In the genomic region with DNA sequence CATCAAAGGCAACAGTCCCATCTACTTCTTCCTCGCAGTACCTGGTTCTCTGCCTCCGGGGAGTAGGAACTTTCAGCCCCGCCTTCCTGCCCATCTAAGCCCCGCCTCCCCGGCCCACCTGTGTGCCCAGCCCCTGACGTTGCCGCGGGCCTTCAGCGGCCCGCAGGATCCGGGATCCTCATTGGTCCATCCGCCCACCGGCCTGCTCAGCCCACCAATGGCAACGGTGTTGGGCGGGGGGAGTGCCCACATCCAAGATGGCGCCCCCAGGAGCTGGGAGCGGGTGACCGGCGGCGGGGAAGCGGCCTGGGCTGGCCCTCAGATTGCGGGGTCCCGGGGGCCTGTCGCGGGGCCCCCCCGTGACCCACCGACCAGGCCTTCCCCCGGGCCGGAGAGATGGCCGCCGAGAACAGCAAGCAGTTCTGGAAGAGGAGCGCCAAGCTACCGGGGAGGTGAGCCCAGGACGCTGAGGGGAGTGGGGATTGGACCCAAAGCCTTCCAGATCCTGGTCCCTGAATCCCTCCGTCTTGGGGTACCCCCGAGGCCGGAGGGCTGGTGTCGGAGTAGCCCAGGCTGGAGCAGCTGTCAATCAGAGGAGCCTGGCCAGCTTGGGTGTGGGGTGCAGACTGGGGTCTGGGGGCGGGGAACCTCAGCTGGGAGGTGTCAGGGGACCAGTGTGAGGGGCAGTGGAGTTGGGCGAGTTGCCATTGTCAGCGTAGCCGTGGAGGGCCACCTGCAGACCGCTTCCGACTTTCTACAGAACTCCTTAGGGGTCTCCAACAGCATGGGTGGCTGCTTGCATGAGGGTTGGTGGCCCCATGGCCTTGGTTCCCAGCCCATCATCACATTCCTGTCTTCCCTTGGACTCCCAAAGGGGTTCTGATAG, we compare ENCODE assay signal across 8 mouse cellular contexts. TPM values are rescaled to one million over a fixed set of nuclear protein-coding genes. Genes with fewer than 3 reads are reported as not detected.
DNase-seq lines count a peak whose midpoint lies in the region; ATAC-seq lines count a peak whose summit lies in the region.

TSS of gene Gm17657 (minus strand) at position 96 of the 886 bp plus-strand sequence.
TSS of gene Tbc1d22b (plus strand) at position 243 of the 886 bp plus-strand sequence.

- WGBS in hindbrain, embryonic 11.5 days: 1% methylated on average over 34 of the region's 44 CpGs

- H3K4me3 ChIP-seq in hindbrain, embryonic 11.5 days (ENCODE audit: low read depth, low read length): peak within 1 kb of the TSS; percentile 89

- peak within 1 kb of the TSS; percentile 81 for H3K4me2 ChIP-seq in hindbrain, embryonic 11.5 days (replicated peaks; ENCODE audit: low read depth, low read length)

- H3K9ac ChIP-seq in hindbrain, embryonic 11.5 days (ENCODE audit: low read depth, low read length): peak within 1 kb of the TSS; percentile 87

- peak; percentile 82 for DNase-seq in MEL-GATA-1-ER (ENCODE audit: extremely low read depth, low read depth)
- peak; percentile 96 for DNase-seq in cerebellum, adult 8-10 months
- peak; percentile 93 for DNase-seq in hindbrain, embryonic 11.5 days (ENCODE audit: low spot score)
- DNase-seq in layer of hippocampus, postnatal 10 days (ENCODE audit: low spot score in 2 of 2): peak; percentile 90 to 94
- peak; percentile 96 for DNase-seq in lung, postnatal 10 days
- DNase-seq in ovary, postnatal 36 days (ENCODE audit: low spot score): peak; percentile 92
- peak; percentile 98 for DNase-seq in thymus, postnatal 25 days

- no peaks in the 10 kb centered on the region for H3K9me3 ChIP-seq in hindbrain, embryonic 11.5 days (ENCODE audit: control insufficient read depth, low read length)

- H3K36me3 ChIP-seq in hindbrain, embryonic 11.5 days (ENCODE audit: control insufficient read depth, insufficient read depth, low read length): no peaks in the 10 kb centered on the region

- peak within 1 kb of the TSS; percentile 2; the same call in 1 of the 2 replicates for H3K27ac ChIP-seq in hindbrain, embryonic 11.5 days (ENCODE audit: low read depth, low read length)

- H3K27me3 ChIP-seq in hindbrain, embryonic 11.5 days (ENCODE audit: control insufficient read depth, insufficient read depth, low read length): no peaks in the 10 kb centered on the region

- ATAC-seq in frontal cortex, adult (ENCODE audit: low TSS enrichment): peak; percentile 100
- peak; percentile 98 for ATAC-seq in hindbrain, embryonic 11.5 days (ENCODE audit: low FRiP score)

- no peaks in the 10 kb centered on the region; the same call in 1 of the 2 replicates for H3K4me1 ChIP-seq in hindbrain, embryonic 11.5 days (replicated peaks; ENCODE audit: control insufficient read depth, insufficient read depth, low read length)

RNA-seq across cellular contexts. Expression of gene Gm17657, which starts in this region (rescaled TPM):
- not detected in 2 replicates for polyA plus RNA-seq in hindbrain, embryonic 11.5 days (2014; fragmentation: Nextera tagmentation; extraction: Ambion mirVana)
- total RNA-seq in layer of hippocampus, postnatal 10 days (2021): not detected

RNA-seq across cellular contexts. Expression of gene Tbc1d22b, which starts in this region (rescaled TPM):
- polyA plus RNA-seq in hindbrain, embryonic 11.5 days (2014; fragmentation: Nextera tagmentation; extraction: Ambion mirVana): 15.3 and 17.2 TPM in 2 replicates
- 10 to 100 TPM; 40.1 to 46.0 TPM for total RNA-seq in layer of hippocampus, postnatal 10 days (2021)

Comparison
In these comparisons a context has a peak if more than half of its experiments do, and no peak if none do; other contexts are left out.
1. Peak in every context shown above with its lines: DNase-seq, ATAC-seq, H3K4me3 ChIP-seq and H3K27ac ChIP-seq.